In genomic region chr1:50928776-50929175, GRCm38 (mm10) we compare ENCODE assay signal across 11 mouse cellular contexts. TPM values are rescaled to one million over a fixed set of nuclear protein-coding genes. Genes with fewer than 3 reads are reported as not detected.
DNase-seq lines count a peak whose midpoint lies in the region; ATAC-seq and TF ChIP-seq lines count a peak whose summit lies in the region.
"Had no signal": no experiment of that assay in that cellular context is flagged by ENCODE, and none has a peak within 500 bp of the region (broad histone marks: within the 10 kb centered on the region; RNA-seq: fewer than 3 reads in every experiment).

No protein-coding gene starts in this region.

- no peaks in the 10 kb centered on the region for H3K36me3 ChIP-seq in embryonic facial prominence, embryonic 12.5 days
- H3K36me3 ChIP-seq in hindbrain, postnatal 0 days (ENCODE audit: insufficient read depth, low read length) = no peaks in the 10 kb centered on the region
- no peaks in the 10 kb centered on the region for H3K36me3 ChIP-seq in neural tube, embryonic 13.5 days
- H3K36me3 ChIP-seq: liver, embryonic 15.5 days had no signal

- H3K9me3 ChIP-seq in embryonic facial prominence, embryonic 12.5 days = no peaks in the 10 kb centered on the region
- no peaks in the 10 kb centered on the region for H3K9me3 ChIP-seq in hindbrain, postnatal 0 days (ENCODE audit: low read length)
- H3K9me3 ChIP-seq in neural tube, embryonic 13.5 days = no peaks in the 10 kb centered on the region
- H3K9me3 ChIP-seq: liver, embryonic 15.5 days had no signal

- H3K27me3 ChIP-seq in embryonic facial prominence, embryonic 12.5 days = peaks cover 34% of the 10 kb centered on the region
- H3K27me3 ChIP-seq in hindbrain, postnatal 0 days (ENCODE audit: insufficient read depth, low read length) = no peaks in the 10 kb centered on the region
- no peaks in the 10 kb centered on the region for H3K27me3 ChIP-seq in neural tube, embryonic 13.5 days

- no peak overlapping the region for H3K9ac ChIP-seq in embryonic facial prominence, embryonic 12.5 days
- H3K9ac ChIP-seq in hindbrain, postnatal 0 days (replicated peaks; ENCODE audit: low read length) = peak overlapping the region; percentile 33
- peak overlapping the region; percentile 86 for H3K9ac ChIP-seq in neural tube, embryonic 13.5 days
- H3K9ac ChIP-seq: liver, embryonic 15.5 days had no signal

- TF ChIP-seq CTCF in left cerebral cortex, adult 2 months (IDR thresholded peaks at IDR 0.05) = no peak
- TF ChIP-seq CTCF in hindbrain, postnatal 0 days (IDR thresholded peaks at IDR 0.05; ENCODE audit: low read depth) = no peak

- 13% methylated on average over 3 of the region's 3 CpGs for WGBS in embryonic facial prominence, embryonic 12.5 days
- 18% methylated on average over 3 of the region's 3 CpGs for WGBS in hindbrain, postnatal 0 days
- WGBS in neural tube, embryonic 13.5 days = 15% methylated on average over 3 of the region's 3 CpGs

- intact Hi-C loops in left cerebral cortex, adult 2 months (cut with DNase I) = loop anchor here (5.0 kb wide), 2 partner anchors 339 to 669 kb away; no protein-coding TSS in a partner anchor

- no peak overlapping the region; the same call in 1 of the 2 replicates for H3K27ac ChIP-seq in left cerebral cortex, adult 2 months
- no peak overlapping the region for H3K27ac ChIP-seq in embryonic facial prominence, embryonic 12.5 days
- H3K27ac ChIP-seq in hindbrain, postnatal 0 days = no peak overlapping the region
- 0 out of 2 replicates have a peak overlapping the region, but pooled peaks have one; percentile 28 for H3K27ac ChIP-seq in neural tube, embryonic 13.5 days (replicated peaks)
- H3K27ac ChIP-seq: liver, embryonic 15.5 days had no signal

- H3K4me2 ChIP-seq in embryonic facial prominence, embryonic 12.5 days (replicated peaks) = peak overlapping the region; percentile 100; the same call in 1 of the 2 replicates
- peak overlapping the region; percentile 86 for H3K4me2 ChIP-seq in hindbrain, postnatal 0 days (ENCODE audit: low read depth, low read length)
- H3K4me2 ChIP-seq in neural tube, embryonic 13.5 days = peak overlapping the region; percentile 84

- DNase-seq in left cerebral cortex, adult 2 months (ENCODE audit: extremely low spot score in 1 of 2, low spot score in 2 of 2) = no peak
- DNase-seq in left cerebral cortex, adult 8-10 months (ENCODE audit: low spot score in 2 of 2) = no peak
- no peak for DNase-seq in hindbrain, postnatal 0 days (ENCODE audit: low spot score)
- no peak for DNase-seq in gastrocnemius, postnatal 25 days
- DNase-seq in left cerebral cortex, adult 9 months (ENCODE audit: low spot score in 2 of 2) = no peak
- DNase-seq in ovary, postnatal 10 days (ENCODE audit: low spot score) = no peak
- DNase-seq: adrenal gland, postnatal 36 days; kidney, adult 9 months had no signal

- H3K4me1 ChIP-seq in embryonic facial prominence, embryonic 12.5 days = peaks cover 4% of the 10 kb centered on the region; the same call in 1 of the 2 replicates
- no peaks in the 10 kb centered on the region for H3K4me1 ChIP-seq in hindbrain, postnatal 0 days (ENCODE audit: insufficient read depth, low read length)
- H3K4me1 ChIP-seq in neural tube, embryonic 13.5 days (replicated peaks) = peaks cover 35% of the 10 kb centered on the region

- no peak for ATAC-seq in embryonic facial prominence, embryonic 12.5 days (ENCODE audit: insufficient number of reproducible peaks, insufficient read depth, low FRiP score, low TSS enrichment)
- ATAC-seq in hindbrain, postnatal 0 days = no peak
- ATAC-seq in neural tube, embryonic 13.5 days (ENCODE audit: low read depth) = no peak

- peak overlapping the region; percentile 51 for H3K4me3 ChIP-seq in left cerebral cortex, adult 2 months
- peak overlapping the region; percentile 60; the same call in 1 of the 2 replicates for H3K4me3 ChIP-seq in embryonic facial prominence, embryonic 12.5 days
- H3K4me3 ChIP-seq in hindbrain, postnatal 0 days (ENCODE audit: low read length) = peak overlapping the region; percentile 81
- peak overlapping the region; percentile 70 for H3K4me3 ChIP-seq in neural tube, embryonic 13.5 days

RNA-seq across cellular contexts. Expression of gene Tmeff2, which starts 28.3 kb away (rescaled TPM):
- total RNA-seq in left cerebral cortex, adult 2 months (2021) = 10 to 100 TPM; 48.1 to 50.0 TPM
- 10 to 100 TPM; 45.6 to 51.2 (median 48.4) TPM for total RNA-seq in left cerebral cortex, adult 8-10 months (2022)
- polyA plus RNA-seq in embryonic facial prominence, embryonic 12.5 days (2016; fragmentation: Nextera tagmentation; extraction: Ambion mirVana) = 12.4 and 13.9 TPM in 2 replicates
- 34.6 and 37.8 TPM in 2 replicates for total RNA-seq in hindbrain, postnatal 0 days (2014; rRNA removed)
- 62.1 and 63.6 TPM in 2 replicates for polyA plus RNA-seq in hindbrain, postnatal 0 days (2015; fragmentation: Nextera tagmentation; extraction: Ambion mirVana)
- polyA plus RNA-seq in neural tube, embryonic 13.5 days (2015; fragmentation: Nextera tagmentation; extraction: Ambion mirVana) = 127 and 139 TPM in 2 replicates
- 1 to 10 TPM; 1.7 to 2.9 TPM for total RNA-seq in gastrocnemius, postnatal 25 days (2021)
